Mouse (Mus musculus): ENCODE data around the gene Smug1.

- no peak for TF ChIP-seq CTCF (IDR thresholded peaks at IDR 0.05; ENCODE audit: control insufficient read depth, insufficient read depth, insufficient read length)
- peak; percentile 47 for TF ChIP-seq MAX (IDR thresholded peaks at IDR 0.05)
- TF ChIP-seq CEBPB (IDR thresholded peaks at IDR 0.05; ENCODE audit: low read depth): no peak
- no peak for TF ChIP-seq USF1 (IDR thresholded peaks at IDR 0.05; ENCODE audit: low read depth)
- TF ChIP-seq MYOD1 (IDR thresholded peaks at IDR 0.05; ENCODE audit: control insufficient read depth, insufficient read length, low read depth): peak; percentile 95
- no peak for TF ChIP-seq MYOG (IDR thresholded peaks at IDR 0.05; ENCODE audit: control insufficient read depth, extremely low read depth, insufficient read length)
- no peak for TF ChIP-seq FOSL1 (IDR thresholded peaks at IDR 0.05; ENCODE audit: insufficient read depth, low read length, poor library complexity, severe bottlenecking)
Observed at GRCm38 (mm10) chr15:103214971-103215907, 48.3 kb upstream of the Smug1 start.

Measured in C2C12 (cell line).